In the genomic region with DNA sequence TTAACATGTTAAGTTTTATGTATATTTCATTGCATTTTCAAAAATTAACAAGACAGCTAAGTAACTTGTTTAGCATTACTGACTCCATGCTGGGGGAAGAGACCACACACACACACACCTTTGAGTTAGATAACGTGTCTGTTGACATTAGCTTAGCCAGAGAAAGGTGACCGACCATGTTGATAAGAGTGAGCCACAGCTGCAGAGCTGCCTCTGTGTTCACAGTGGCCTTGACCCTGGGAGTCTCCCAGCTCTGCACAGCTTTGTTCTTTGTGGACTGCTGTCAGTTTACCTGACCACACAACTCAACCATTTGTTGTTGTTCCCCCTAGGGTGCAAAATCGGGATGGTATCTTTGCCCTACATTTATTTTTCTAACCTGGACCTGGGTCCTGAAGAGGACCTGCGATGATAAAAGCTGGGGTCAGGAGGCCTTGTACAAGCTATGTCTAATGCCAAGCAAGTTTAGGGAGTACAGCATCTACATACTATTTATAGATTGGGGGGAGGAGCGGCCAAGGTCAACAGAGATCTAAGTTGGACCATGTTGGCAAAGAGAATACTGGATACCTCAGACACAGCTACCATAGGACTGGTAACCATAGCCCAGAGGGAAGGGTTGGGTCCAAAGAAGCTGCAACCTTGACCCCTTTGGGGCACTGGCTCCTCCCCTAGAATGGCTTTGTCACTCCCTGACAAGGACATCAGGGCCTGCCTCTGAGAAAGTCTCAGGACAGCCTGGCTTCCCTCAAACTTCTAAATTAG, we compare ENCODE assay signal across 17 mouse cellular contexts. TPM values are rescaled to one million over a fixed set of nuclear protein-coding genes. Genes with fewer than 3 reads are reported as not detected.
DNase-seq lines count a peak whose midpoint lies in the region; ATAC-seq and TF ChIP-seq lines count a peak whose summit lies in the region.
"Had no signal": no experiment of that assay in that cellular context is flagged by ENCODE, and none has a peak within 500 bp of the region (broad histone marks: within the 10 kb centered on the region; RNA-seq: fewer than 3 reads in every experiment).

No protein-coding gene starts in this region.

- H3K4me1 ChIP-seq in liver, embryonic 11.5 days (replicated peaks; ENCODE audit: control insufficient read depth, insufficient read depth, low read length): peaks cover 28% of the 10 kb centered on the region
- no peaks in the 10 kb centered on the region for H3K4me1 ChIP-seq in stomach, postnatal 0 days (replicated peaks; ENCODE audit: control insufficient read depth, insufficient read depth)

- no peaks in the 10 kb centered on the region for H3K27me3 ChIP-seq in liver, embryonic 11.5 days (replicated peaks; ENCODE audit: control insufficient read depth, insufficient read depth, low read length)
- no peaks in the 10 kb centered on the region for H3K27me3 ChIP-seq in stomach, postnatal 0 days (ENCODE audit: control insufficient read depth, insufficient read depth, low read length)
- H3K27me3 ChIP-seq: embryonic facial prominence, embryonic 12.5 days; hindbrain, embryonic 15.5 days had no signal

- 52% methylated on average over 5 of the region's 5 CpGs for WGBS in liver, embryonic 11.5 days
- 56% methylated on average over 5 of the region's 5 CpGs for WGBS in stomach, postnatal 0 days

- no peaks in the 10 kb centered on the region for H3K9me3 ChIP-seq in liver, embryonic 11.5 days (ENCODE audit: control insufficient read depth, low read length)
- no peaks in the 10 kb centered on the region for H3K9me3 ChIP-seq in stomach, postnatal 0 days (ENCODE audit: control insufficient read depth, low read length)
- H3K9me3 ChIP-seq: embryonic facial prominence, embryonic 12.5 days; forebrain, embryonic 10.5 days; G1E; hindbrain, embryonic 15.5 days had no signal

- TF ChIP-seq CTCF in stomach, postnatal 0 days (IDR thresholded peaks at IDR 0.05; ENCODE audit: low read depth): no peak

- peak overlapping the region; percentile 81 for H3K4me2 ChIP-seq in liver, embryonic 11.5 days
- H3K4me2 ChIP-seq in stomach, postnatal 0 days (replicated peaks; ENCODE audit: low read depth): no peak overlapping the region
- H3K4me2 ChIP-seq: embryonic facial prominence, embryonic 12.5 days; hindbrain, embryonic 15.5 days had no signal

- 0 out of 2 replicates have a peak overlapping the region, but pooled peaks have one; percentile 25 for H3K9ac ChIP-seq in liver, embryonic 11.5 days (ENCODE audit: low read depth, low read length)
- no peak overlapping the region for H3K9ac ChIP-seq in stomach, postnatal 0 days (ENCODE audit: low read length)
- H3K9ac ChIP-seq: embryonic facial prominence, embryonic 12.5 days; hindbrain, embryonic 15.5 days had no signal

- peaks cover 17% of the 10 kb centered on the region; the same call in 1 of the 2 replicates for H3K36me3 ChIP-seq in liver, embryonic 11.5 days (ENCODE audit: control insufficient read depth, insufficient read depth, low read length)
- peaks cover 5% of the 10 kb centered on the region; the same call in 1 of the 2 replicates for H3K36me3 ChIP-seq in stomach, postnatal 0 days (ENCODE audit: control insufficient read depth, insufficient read depth, low read length)

- intact Hi-C loops in heart, postnatal 14 days (cut with DNase I): no loop called here

- peak overlapping the region; percentile 55; the same call in 1 of the 2 replicates for H3K27ac ChIP-seq in liver, embryonic 11.5 days (ENCODE audit: low read depth, low read length)
- H3K27ac ChIP-seq in stomach, postnatal 0 days (replicated peaks): 0 out of 2 replicates have a peak overlapping the region, but pooled peaks have one; percentile 13
- H3K27ac ChIP-seq: embryonic facial prominence, embryonic 12.5 days; forebrain, embryonic 10.5 days; hindbrain, embryonic 15.5 days had no signal

- peak; percentile 54 for ATAC-seq in liver, embryonic 11.5 days (replicated peaks; ENCODE audit: low FRiP score)
- ATAC-seq in stomach, postnatal 0 days (ENCODE audit: low FRiP score, low TSS enrichment): peak; percentile 69; the same call in 1 of the 2 replicates
- ATAC-seq: activated CD4-positive, CD25-positive, alpha-beta regulatory T cell, adult 4 months had no signal

- peak; percentile 93 for DNase-seq in heart, adult 11 months
- no peak for DNase-seq in heart, postnatal 14 days
- peak; percentile 49 to 54 for DNase-seq in heart, adult 9 months (ENCODE audit: low spot score in 2 of 2)
- DNase-seq in liver, embryonic 11.5 days (ENCODE audit: low spot score): no peak
- DNase-seq in stomach, postnatal 0 days (ENCODE audit: low spot score): peak; percentile 33
- DNase-seq in neural tube, embryonic 10.5 days (ENCODE audit: extremely low spot score, low spot score): no peak
- DNase-seq in natural killer cell, adult 2 months (ENCODE audit: low spot score in 2 of 2): no peak
- no peak for DNase-seq in testis, postnatal 14 days (ENCODE audit: low spot score)
- DNase-seq: cerebellum, postnatal 36 days; kidney, adult 2 months; lung, adult 18-20 months; right cerebral cortex, postnatal 25 days had no signal

- no peak for TF ChIP-seq EP300 in stomach, postnatal 0 days (optimal IDR thresholded peaks at IDR 0.05)

- H3K4me3 ChIP-seq in liver, embryonic 11.5 days (ENCODE audit: low read depth, low read length): peak overlapping the region; percentile 10; the same call in 1 of the 2 replicates
- H3K4me3 ChIP-seq in stomach, postnatal 0 days (ENCODE audit: low read depth, low read length): no peak overlapping the region
- H3K4me3 ChIP-seq: embryonic facial prominence, embryonic 12.5 days; forebrain, embryonic 10.5 days; hindbrain, embryonic 15.5 days had no signal

RNA-seq across cellular contexts. Expression of a gene that starts 3.0 kb away (rescaled TPM):
- 10 to 100 TPM; 42.2 to 47.3 TPM for total RNA-seq in heart, postnatal 14 days (2021)
- 45.7 and 52.4 TPM in 2 replicates for polyA plus RNA-seq in liver, embryonic 11.5 days (2014; fragmentation: Nextera tagmentation; extraction: Ambion mirVana)
- 8.4 and 9.8 TPM in 2 replicates for polyA plus RNA-seq in stomach, postnatal 0 days (2015; fragmentation: Nextera tagmentation; extraction: Ambion mirVana)

RNA-seq across cellular contexts. Expression of a gene that starts 3.3 kb away (rescaled TPM):
- total RNA-seq in heart, postnatal 14 days (2021): 100 to 1,000 TPM; 123 TPM
- polyA plus RNA-seq in liver, embryonic 11.5 days (2014; fragmentation: Nextera tagmentation; extraction: Ambion mirVana): 151 and 174 TPM in 2 replicates
- 31.1 and 32.4 TPM in 2 replicates for polyA plus RNA-seq in stomach, postnatal 0 days (2015; fragmentation: Nextera tagmentation; extraction: Ambion mirVana)

Comparison
In these comparisons a context has a peak if more than half of its experiments do, and no peak if none do; other contexts are left out.
1. DNase-seq: peak in heart, adult 11 months (single experiment), heart, adult 9 months (2 of 2) and stomach, postnatal 0 days (single experiment); none in heart, postnatal 14 days (0 of 2), liver, embryonic 11.5 days (single experiment), neural tube, embryonic 10.5 days (single experiment), natural killer cell, adult 2 months (0 of 2) and testis, postnatal 14 days (single experiment).